Mouse (Mus musculus) lung, adult 2 months (tissue): ENCODE measurements around the gene Smarca2.

Experiments
- CTCF ChIP-seq: fragments of 200-500 bp; IDR thresholded peaks from 2 replicates; pipeline ENCODE4 v1.5.1; 2011; ENCODE audit warnings: mild to moderate bottlenecking, low read length, control low read depth; ENCODE audit not compliant: insufficient read depth
- POLR2A ChIP-seq: fragments of 200-500 bp; IDR thresholded peaks from 2 replicates; pipeline ENCODE4 v1.6.1; 2011; ENCODE audit warnings: low read depth, mild to moderate bottlenecking, control low read depth, low read length, borderline replicate concordance; ENCODE audit errors: extremely low read depth

DNA sequence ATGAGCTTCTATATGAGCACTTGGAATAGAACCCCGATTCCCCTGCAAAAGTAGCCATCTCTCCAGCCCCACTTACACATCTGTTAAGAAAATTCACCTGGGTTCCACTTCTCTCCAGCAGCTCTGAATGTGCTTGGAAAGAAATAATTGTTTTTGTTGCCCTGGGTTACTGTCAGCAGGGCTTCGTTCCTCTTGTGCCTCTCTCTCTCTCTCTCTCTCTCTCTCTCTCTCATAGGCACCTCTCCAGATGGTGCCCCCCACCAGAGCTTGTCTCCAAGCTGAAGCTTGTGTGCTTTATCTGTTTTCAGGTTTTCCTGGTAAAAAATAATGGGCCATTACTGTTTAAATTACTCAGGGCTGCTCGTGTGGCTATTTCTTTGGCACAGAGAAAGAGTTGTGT is 74.8 kb downstream of the Smarca2 start:
- TF ChIP-seq CTCF (no peak), POLR2A (no peak)
